Mouse (Mus musculus) CH12.LX (cell line): ENCODE data around the gene Dhdds. TPM values are rescaled to one million over a fixed set of nuclear protein-coding genes. Genes with fewer than 3 reads are reported as not detected.
"Not testable (repeated sequence)": the region's sequence is repeated elsewhere in the genome, so short reads cannot be mapped to it uniquely, and the experiment has no call there.

Source experiments
- DNase-seq: peaks from one replicate; pipeline ENCODE4 v3.0.0-alpha.2; 2013; ENCODE audit errors: extremely low read depth
- H3K27ac ChIP-seq: 2 replicates; pipeline ENCODE4 v1.5.1; 2012; ENCODE audit warnings: low read depth, mild to moderate bottlenecking, control low read depth, moderate library complexity; ENCODE audit not compliant: insufficient read depth
- H3K27me3 ChIP-seq: replicated peaks from 2 replicates; pipeline ENCODE3; 2012; ENCODE audit warnings: inconsistent platforms
- H3K36me3 ChIP-seq, 2 experiments: replicated peaks in 1 of 2; 2 replicates each; pipeline versions ENCODE3 to v1.6.1; 2012; ENCODE audit warnings: inconsistent platforms in 1 of 2, low read length in 1 of 2, mild to moderate bottlenecking in 1 of 2, mixed read lengths in 1 of 2, moderate library complexity in 1 of 2; ENCODE audit not compliant: control insufficient read depth in 1 of 2, insufficient read depth in 1 of 2
- H3K4me1 ChIP-seq, 2 experiments: 2 replicates each; pipeline ENCODE4 v1.6.1; 2012; ENCODE audit warnings: inconsistent platforms in 1 of 2, moderate library complexity in 1 of 2; ENCODE audit not compliant: insufficient read depth in 2 of 2, control insufficient read depth in 1 of 2
- H3K4me2 ChIP-seq: 2 replicates; pipeline ENCODE4 v1.6.1; 2012; ENCODE audit warnings: low read depth, mild to moderate bottlenecking, control low read depth; ENCODE audit not compliant: poor library complexity, insufficient read depth, severe bottlenecking
- H3K4me3 ChIP-seq, 3 experiments: fragments of 150-350 bp in 1 of 3; sonication (generic) in 1 of 3; replicated peaks in 1 of 3; 2 replicates each; pipeline versions ENCODE3 to v1.5.1; 2011 to 2012; ENCODE audit warnings: low read depth in 2 of 3, low read length in 2 of 3, mild to moderate bottlenecking in 2 of 3, moderate library complexity in 2 of 3, control low read depth in 1 of 3, improper control_type of control experiment in 1 of 3, inconsistent platforms in 1 of 3, mixed read lengths in 1 of 3; ENCODE audit not compliant: poor library complexity in 1 of 3
- H3K79me2 ChIP-seq: replicated peaks from 2 replicates; pipeline ENCODE4 v1.6.1; 2012; ENCODE audit warnings: mild to moderate bottlenecking, moderate library complexity; ENCODE audit not compliant: control insufficient read depth, poor library complexity, insufficient read depth, severe bottlenecking; ENCODE audit errors: extremely low read depth
- H3K9ac ChIP-seq: 2 replicates; pipeline ENCODE4 v1.6.1; 2012; ENCODE audit warnings: low read depth, mild to moderate bottlenecking, control low read depth, moderate library complexity; ENCODE audit not compliant: insufficient read depth
- H3K9me3 ChIP-seq: replicated peaks from 2 replicates; pipeline ENCODE3; 2012; ENCODE audit warnings: low read length, inconsistent platforms, mixed read lengths
- CTCF ChIP-seq, 2 experiments: IDR thresholded peaks in 1 of 2; conservative IDR thresholded peaks in 1 of 2; 2 replicates each; pipeline ENCODE4 v1.5.1; 2011 to 2012; ENCODE audit warnings: low read depth in 2 of 2, low read length in 2 of 2, improper control_type of control experiment in 1 of 2, inconsistent platforms in 1 of 2, mild to moderate bottlenecking in 1 of 2, moderate library complexity in 1 of 2
- HCFC1 ChIP-seq: IDR thresholded peaks from 2 replicates; pipeline ENCODE4 v1.6.1; 2012; ENCODE audit warnings: low read depth, mild to moderate bottlenecking, inconsistent platforms, low read length, improper control_type of control experiment
- IRF4 ChIP-seq: IDR thresholded peaks from 2 replicates; pipeline ENCODE4 v1.6.1; 2014; ENCODE audit warnings: low read depth, mild to moderate bottlenecking, inconsistent platforms, low read length, improper control_type of control experiment
- JUND ChIP-seq: conservative IDR thresholded peaks from 2 replicates; pipeline ENCODE4 v1.6.1; 2011; ENCODE audit warnings: low read depth, low read length, improper control_type of control experiment
- MAZ ChIP-seq: IDR thresholded peaks from 2 replicates; pipeline ENCODE4 v1.6.1; 2012; ENCODE audit warnings: low read depth, mild to moderate bottlenecking, inconsistent platforms, low read length, improper control_type of control experiment, moderate library complexity
- MXI1 ChIP-seq: IDR thresholded peaks from 2 replicates; pipeline ENCODE4 v1.6.1; 2011; ENCODE audit warnings: mild to moderate bottlenecking, low read depth, low read length, improper control_type of control experiment
- MYC ChIP-seq: IDR thresholded peaks from 2 replicates; pipeline ENCODE4 v1.6.1; 2011; ENCODE audit warnings: low read depth, mild to moderate bottlenecking, improper control_type of control experiment, low read length
- PAX5 ChIP-seq: IDR thresholded peaks from 2 replicates; pipeline ENCODE4 v1.6.1; 2012; ENCODE audit warnings: low read length, inconsistent platforms, mixed read lengths
- POLR2A ChIP-seq: IDR thresholded peaks from 2 replicates; pipeline ENCODE4 v1.6.1; 2011; ENCODE audit warnings: low read depth, mild to moderate bottlenecking, improper control_type of control experiment, low read length
- RAD21 ChIP-seq: IDR thresholded peaks from 2 replicates; pipeline ENCODE4 v1.6.1; 2011; ENCODE audit warnings: low read depth, mild to moderate bottlenecking, low read length, improper control_type of control experiment, moderate library complexity
- SIN3A ChIP-seq: IDR thresholded peaks from 2 replicates; pipeline ENCODE4 v1.6.1; 2012; ENCODE audit warnings: low read length, improper control_type of control experiment, inconsistent platforms
- TBP ChIP-seq: conservative IDR thresholded peaks from 2 replicates; pipeline ENCODE4 v1.6.1; 2011; ENCODE audit warnings: low read depth, low read length, improper control_type of control experiment
- dilution Hi-C: fragments of 300-500 bp; cut with MboI; formaldehyde crosslinking; loops from 2 replicates; pipeline ENCODE4 v1.14.3; 2020; ENCODE audit warnings: low sequenced_read_pairs; ENCODE audit not compliant: extremely low pct_unique_long_range_greater_than_20kb, extremely low pct_ligation_motif_present
- in situ Hi-C: fragments of 300-500 bp; cut with MboI; formaldehyde crosslinking; loops from 3 replicates; pipeline ENCODE4 v1.14.3; 2019; ENCODE audit warnings: low sequenced_read_pairs, low pct_ligation_motif_present, low pct_unique_long_range_greater_than_20kb, mixed read lengths
- polyA plus RNA-seq: library from polyadenylated mRNA; unstranded; fragments of >175 nt; gene quantifications from 2 replicates; pipeline ENCODE4 v1.2.1, GENCODE M21; 2012; ENCODE audit warnings: low read depth; ENCODE audit not compliant: insufficient read length
- total RNA-seq, 2 experiments: library from RNA; depleted of rRNA; stranded (reverse); fragments of 300-350 nt in 1 of 2; fragments of >200 nt in 1 of 2; gene quantifications; 2 replicates each; pipeline ENCODE4 v1.2.3; 2012 to 2014

The Dhdds gene
- total and polyA plus RNA-seq, 3 experiments: 12.9 to 33.1 (median 29.4) TPM

- no peak for TF ChIP-seq JUND
- no peak for TF ChIP-seq TBP
- TF ChIP-seq MAZ: no peak
- TF ChIP-seq RAD21: peak; percentile 34
- peak in 1 of 2 experiments; percentile 49; a peak in 2 of 4 replicates for TF ChIP-seq CTCF (conservative IDR thresholded peaks at IDR 0.05 in 1 of 2, IDR thresholded peaks at IDR 0.05 in 1 of 2; ENCODE audit: low read depth in 2 of 2, low read length in 2 of 2)
- no peaks in the 10 kb centered on the region for H3K27me3 ChIP-seq
- no peak overlapping the region for H3K4me2 ChIP-seq
- dilution Hi-C loops: no loop called here
- no peak overlapping the region for H3K9ac ChIP-seq
- peaks cover 8 to 18% of the 10 kb centered on the region in 2 experiments for H3K4me1 ChIP-seq
- no peaks in the 10 kb centered on the region for H3K9me3 ChIP-seq
- H3K27ac ChIP-seq: no peak overlapping the region
- H3K79me2 ChIP-seq: no peaks in the 10 kb centered on the region
- no peak overlapping the region for H3K4me3 ChIP-seq
- peaks cover 62 to 84% of the 10 kb centered on the region in 2 experiments for H3K36me3 ChIP-seq
- DNase-seq: no peak
- in situ Hi-C loops: no loop called here
Measured at GRCm38 (mm10) chr4:133990035-133990434, 10.7 kb downstream of the Dhdds start.

DNA sequence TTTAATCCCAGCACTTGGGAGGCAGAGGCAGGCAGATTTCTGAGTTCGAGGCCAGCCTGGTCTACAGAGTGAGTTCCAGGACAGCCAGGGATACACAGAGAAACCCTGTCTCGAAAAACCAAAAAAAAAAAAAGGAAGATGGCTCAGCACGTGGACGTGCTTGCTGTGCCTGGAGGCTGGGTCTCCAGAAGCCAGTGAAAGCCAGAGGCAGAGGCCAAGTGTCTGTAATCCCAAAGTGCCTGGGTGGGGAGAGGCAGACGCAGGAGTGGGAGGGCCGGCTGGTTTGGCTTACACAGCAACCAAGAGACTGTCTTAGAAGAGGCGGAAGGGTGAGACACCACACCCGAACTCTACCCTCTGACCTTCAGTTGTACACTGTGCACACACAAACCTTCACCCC lies 12.4 kb downstream of the Dhdds start:
- H3K79me2 ChIP-seq, H3K9ac ChIP-seq, H3K4me3 ChIP-seq, in situ Hi-C loops, H3K27me3 ChIP-seq, DNase-seq, H3K27ac ChIP-seq, H3K4me2 ChIP-seq, H3K9me3 ChIP-seq, dilution Hi-C loops: not testable (repeated sequence)
- Histone ChIP-seq H3K36me3 (peaks cover 47 to 77% of the 10 kb centered on the region in 2 experiments), H3K4me1 (peaks cover 8 to 22% of the 10 kb centered on the region in 2 experiments)

DNA sequence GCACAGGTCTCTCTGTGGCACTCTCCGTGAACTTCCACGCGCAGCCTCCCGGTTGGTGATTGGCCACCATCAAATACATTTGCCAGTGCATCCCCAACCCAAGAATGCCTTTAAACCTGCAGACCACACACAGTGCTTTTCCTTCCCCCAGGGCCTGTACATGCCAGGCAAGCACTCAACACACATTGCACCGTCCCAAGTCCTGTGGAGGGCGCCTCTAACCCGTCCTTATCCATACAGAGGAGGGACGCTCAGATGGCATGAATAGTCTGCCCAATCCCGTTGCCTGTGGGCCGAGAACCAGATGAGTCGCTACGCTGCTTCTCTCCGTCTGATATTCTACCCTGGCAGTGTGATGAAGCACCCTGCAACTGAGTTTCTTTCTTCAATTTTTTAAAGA lies 17.8 kb downstream of the Dhdds start:
- no peak overlapping the region for H3K4me3 ChIP-seq
- peaks cover 55 to 85% of the 10 kb centered on the region in 2 experiments for H3K36me3 ChIP-seq
- H3K4me2 ChIP-seq: no peak overlapping the region
- peaks cover 0 to 4% of the 10 kb centered on the region in 2 experiments; a peak in 1 of 4 replicates for H3K4me1 ChIP-seq
- DNase-seq: no peak
- dilution Hi-C loops (no loop called here), in situ Hi-C loops (no loop called here)
- TF ChIP-seq HCFC1: no peak
- TF ChIP-seq, all 38 proteins: peak for 0
- Histone ChIP-seq H3K79me2 (no peaks in the 10 kb centered on the region), H3K9ac (no peak overlapping the region), H3K27ac (no peak overlapping the region), H3K9me3 (no peaks in the 10 kb centered on the region), H3K27me3 (no peaks in the 10 kb centered on the region)

DNA sequence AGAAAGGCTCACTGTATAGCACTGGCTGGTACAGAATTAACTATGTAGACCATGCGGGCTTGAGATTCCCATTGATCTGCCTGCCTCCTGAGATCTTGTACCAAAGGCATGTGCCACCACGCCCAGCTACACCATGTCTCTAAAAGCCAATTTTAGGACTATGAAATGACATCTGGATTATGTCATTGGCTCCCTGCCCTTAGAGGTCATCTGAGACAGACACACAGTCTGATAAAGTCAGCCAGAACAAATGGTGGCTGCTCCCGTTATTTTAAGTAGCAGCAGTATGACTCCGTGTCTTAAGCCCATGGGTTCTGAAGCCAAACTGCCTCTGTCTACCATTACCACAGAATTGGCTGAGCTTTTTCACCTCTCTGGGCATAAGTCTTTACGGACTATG lies 20.2 kb downstream of the Dhdds start:
- H3K9me3 ChIP-seq: no peaks in the 10 kb centered on the region
- no peaks in the 10 kb centered on the region for H3K79me2 ChIP-seq
- H3K36me3 ChIP-seq: peaks cover 51 to 85% of the 10 kb centered on the region in 2 experiments
- TF ChIP-seq MXI1 (no peak), POLR2A (no peak), SIN3A (no peak), IRF4 (no peak), MYC (no peak), TBP (no peak), PAX5 (no peak)
- in situ Hi-C loops: no loop called here
- no peak overlapping the region for H3K4me3 ChIP-seq
- H3K4me2 ChIP-seq: no peak overlapping the region
- H3K27me3 ChIP-seq: no peaks in the 10 kb centered on the region
- no peak overlapping the region for H3K9ac ChIP-seq
- dilution Hi-C loops: no loop called here
- H3K4me1 ChIP-seq: peaks cover 0 to 4% of the 10 kb centered on the region in 2 experiments; a peak in 1 of 4 replicates
- H3K27ac ChIP-seq: no peak overlapping the region
- DNase-seq: no peak
